Mouse (Mus musculus): ENCODE data around the gene Gm867.

GRCm38 (mm10) chr10:75930304-75930703, 10.2 kb downstream of the Gm867 start:
- no peak for TF ChIP-seq E2F4 (IDR thresholded peaks at IDR 0.05; ENCODE audit: borderline replicate concordance, low read depth, low read length)
- no peak for TF ChIP-seq POLR2AphosphoS2 (IDR thresholded peaks at IDR 0.05; ENCODE audit: low read length)
- no peak for TF ChIP-seq MYC (IDR thresholded peaks at IDR 0.05; ENCODE audit: low read depth, low read length)
- TF ChIP-seq ZC3H11A (IDR thresholded peaks at IDR 0.05; ENCODE audit: low read depth, low read length), result no peak
- TF ChIP-seq EP300 (IDR thresholded peaks at IDR 0.05; ENCODE audit: low read depth in 1 of 2, low read length in 2 of 2), result no peak
- no peak for TF ChIP-seq BHLHE40 (IDR thresholded peaks at IDR 0.05; ENCODE audit: borderline replicate concordance, low read depth, low read length)
- TF ChIP-seq ELF1 (IDR thresholded peaks at IDR 0.05; ENCODE audit: low read depth, low read length), result no peak
- no peak for TF ChIP-seq ZKSCAN1 (IDR thresholded peaks at IDR 0.05; ENCODE audit: low read depth, low read length)
- TF ChIP-seq CTCF (IDR thresholded peaks at IDR 0.05 in 2 of 3, conservative IDR thresholded peaks at IDR 0.05 in 1 of 3; ENCODE audit: control insufficient read depth in 1 of 3, insufficient read depth in 1 of 3, low read depth in 2 of 3, low read length in 3 of 3, poor library complexity in 1 of 3, severe bottlenecking in 1 of 3), result no peak
- no peak for TF ChIP-seq USF1 (IDR thresholded peaks at IDR 0.05; ENCODE audit: low read depth, low read length)

Measured in MEL (cell line).